Mouse (Mus musculus): ENCODE data around the gene Gm45844. TPM values are rescaled to one million over a fixed set of nuclear protein-coding genes. Genes with fewer than 3 reads are reported as not detected.
"Not testable (repeated sequence)": the region's sequence is repeated elsewhere in the genome, so short reads cannot be mapped to it uniquely, and the experiment has no call there.

Gm45844 gene
- 3.0 and 6.0 TPM in 2 replicates for polyA plus RNA-seq (2015; fragmentation: Nextera tagmentation; extraction: Ambion mirVana)

GRCm38 (mm10) chr7:7277966-7278567 lies at the start of gene Gm45844:
Gene Gm45844, minus strand, starts transcription at chr7:7278289.
- not testable (repeated sequence) for H3K4me1 ChIP-seq (replicated peaks); H3K27me3 ChIP-seq; H3K9me3 ChIP-seq
- 44% methylated on average over 45 of the region's 45 CpGs for WGBS
- H3K27ac ChIP-seq (replicated peaks), result peak within 1 kb of the TSS; percentile 10
- peak within 1 kb of the TSS; percentile 35 for H3K4me3 ChIP-seq
- H3K36me3 ChIP-seq, result peaks cover 11% of the 10 kb centered on the region
- H3K4me2 ChIP-seq, result peak within 1 kb of the TSS; percentile 41
- H3K9ac ChIP-seq, result peak within 1 kb of the TSS; percentile 17
- ATAC-seq (ENCODE audit: low read depth), result peak; percentile 99

DNA sequence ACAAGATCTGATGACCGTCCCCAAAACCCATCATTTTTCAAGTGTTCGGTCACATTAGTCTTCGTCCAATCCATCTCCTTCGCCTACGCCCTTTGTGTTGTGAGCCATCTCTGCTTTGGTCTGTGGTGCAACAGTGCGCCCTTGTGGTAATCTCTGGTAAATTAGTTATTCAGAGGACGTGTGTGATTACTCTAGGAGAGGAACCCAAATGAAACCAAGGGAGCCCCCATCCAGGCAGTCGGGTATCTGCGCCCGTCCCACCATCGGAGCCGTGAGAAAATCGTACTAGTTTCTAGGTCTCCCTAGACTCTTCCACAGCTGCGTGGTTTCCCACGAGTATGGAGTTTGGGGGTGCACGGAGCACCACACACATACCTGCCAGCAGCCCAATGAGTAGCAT lies 17.5 kb upstream of the Gm45844 start:
- Histone ChIP-seq H3K9me3 (no peaks in the 10 kb centered on the region), H3K4me2 (no peak overlapping the region), H3K4me1 (replicated peaks) (peaks cover 12% of the 10 kb centered on the region; the same call in 1 of the 2 replicates), H3K27ac (replicated peaks) (no peak overlapping the region), H3K4me3 (no peak overlapping the region), H3K9ac (no peak overlapping the region), H3K27me3 (no peaks in the 10 kb centered on the region), H3K36me3 (peaks cover 57% of the 10 kb centered on the region)
- no peak for ATAC-seq (ENCODE audit: low read depth)
- WGBS, result 83% methylated on average over 16 of the region's 16 CpGs

DNA sequence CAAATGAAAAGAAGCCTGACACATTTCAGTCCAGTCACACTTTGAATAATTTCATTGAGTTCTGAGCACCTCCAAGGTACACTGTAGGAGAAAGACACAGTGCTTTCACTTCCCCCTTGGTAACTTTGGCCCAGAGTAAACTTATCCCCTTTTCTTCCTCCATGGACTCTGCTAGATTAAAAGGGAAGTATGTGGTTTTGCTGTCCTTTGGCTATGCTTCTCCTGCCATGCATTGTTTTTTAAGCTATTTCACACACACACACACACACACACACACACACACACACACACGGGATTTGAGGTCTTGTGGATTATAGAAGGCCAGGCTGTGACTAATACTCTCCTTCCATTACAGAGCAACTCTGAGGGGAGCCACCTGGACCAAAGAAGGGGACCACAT lies 3.3 kb upstream of the Gm45844 start:
- 79% methylated on average over 1 of the region's 1 CpGs for WGBS
- H3K27ac ChIP-seq (replicated peaks), result no peak overlapping the region
- H3K36me3 ChIP-seq, result peaks cover 34% of the 10 kb centered on the region
- peaks cover 3% of the 10 kb centered on the region for H3K9me3 ChIP-seq
- H3K9ac ChIP-seq, result no peak overlapping the region
- no peaks in the 10 kb centered on the region for H3K4me1 ChIP-seq (replicated peaks)
- H3K27me3 ChIP-seq, result no peaks in the 10 kb centered on the region
- ATAC-seq (ENCODE audit: low read depth), result no peak
- no peak overlapping the region for H3K4me2 ChIP-seq
- no peak overlapping the region for H3K4me3 ChIP-seq

- not testable (repeated sequence) for H3K4me1 ChIP-seq (replicated peaks); H3K36me3 ChIP-seq; H3K9me3 ChIP-seq; H3K27me3 ChIP-seq
- 47% methylated on average over 24 of the region's 24 CpGs for WGBS
- peak overlapping the region; percentile 10 for H3K27ac ChIP-seq (replicated peaks)
- peak; percentile 79 for ATAC-seq (ENCODE audit: low read depth)
- peak overlapping the region; percentile 41 for H3K4me2 ChIP-seq
- peak overlapping the region; percentile 35 for H3K4me3 ChIP-seq
- H3K9ac ChIP-seq, result peak overlapping the region; percentile 17
These were observed 533 bp downstream of the Gm45844 start for GRCm38 (mm10) chr7:7277556-7277955.

- H3K27ac ChIP-seq (replicated peaks); ATAC-seq (ENCODE audit: low read depth); H3K27me3 ChIP-seq; H3K36me3 ChIP-seq; H3K4me2 ChIP-seq; H3K4me3 ChIP-seq; H3K9me3 ChIP-seq; H3K4me1 ChIP-seq (replicated peaks); H3K9ac ChIP-seq: not testable (repeated sequence)
- WGBS, result no CpG with 5 or more reads among the region's 1 CpGs
These were observed 30.9 kb downstream of the Gm45844 start, which contains the start of gene Vmn2r29 for GRCm38 (mm10) chr7:7247228-7247627. Gene Vmn2r29, minus strand, starts transcription at chr7:7247328.

DNA sequence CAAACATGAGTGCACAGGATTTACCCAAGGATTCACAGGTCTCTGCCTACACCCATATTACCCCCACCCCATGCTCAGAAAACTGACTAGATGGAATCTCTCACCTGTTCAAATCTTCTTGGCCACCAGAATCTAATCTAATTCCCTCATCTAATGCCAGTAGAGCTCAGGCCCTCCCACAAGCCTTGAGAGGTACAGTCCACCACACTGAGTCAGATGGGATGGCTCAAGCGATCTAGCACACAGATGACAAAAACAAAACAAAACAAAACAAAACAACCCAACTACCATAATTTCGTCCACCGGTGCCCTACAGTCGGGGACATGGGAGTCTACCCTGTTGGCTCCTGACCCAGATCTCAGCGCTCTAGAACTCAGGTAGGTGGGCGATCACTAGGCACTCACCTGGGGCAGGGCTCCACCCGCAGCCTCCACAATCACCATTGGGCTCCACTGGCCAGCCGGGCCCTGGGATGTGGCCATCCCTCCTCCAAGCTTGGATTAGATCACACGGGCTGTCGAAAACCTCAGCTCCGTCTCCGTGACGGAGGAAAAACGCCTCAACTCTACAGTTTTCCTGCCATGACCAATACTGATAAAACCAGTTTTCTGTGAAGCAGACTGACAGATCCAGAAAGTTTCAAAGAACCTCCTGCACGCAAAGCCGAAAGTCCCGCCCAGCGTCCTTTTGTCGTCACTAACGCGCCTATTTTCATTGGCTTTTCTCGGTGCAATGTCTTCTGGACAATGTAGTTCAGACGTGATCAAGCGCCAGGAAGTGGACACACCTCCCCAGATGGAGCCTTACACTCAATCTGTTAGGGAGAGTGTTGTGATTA lies 68.6 kb downstream of the Gm45844 start, which contains the start of gene Zfp772:
Gene Zfp772 (minus strand): TSS at position 686 of the 839 bp plus-strand sequence.
- H3K9me3 ChIP-seq; H3K27ac ChIP-seq (replicated peaks); H3K27me3 ChIP-seq; H3K4me1 ChIP-seq (replicated peaks): not testable (repeated sequence)
- Histone ChIP-seq H3K4me3 (peak within 1 kb of the TSS; percentile 52), H3K9ac (peak within 1 kb of the TSS; percentile 64), H3K36me3 (peaks cover 17% of the 10 kb centered on the region), H3K4me2 (peak within 1 kb of the TSS; percentile 65)
- WGBS, result 2% methylated on average over 24 of the region's 24 CpGs
- peak; percentile 59; the same call in 1 of the 2 replicates for ATAC-seq (ENCODE audit: low read depth)

DNA sequence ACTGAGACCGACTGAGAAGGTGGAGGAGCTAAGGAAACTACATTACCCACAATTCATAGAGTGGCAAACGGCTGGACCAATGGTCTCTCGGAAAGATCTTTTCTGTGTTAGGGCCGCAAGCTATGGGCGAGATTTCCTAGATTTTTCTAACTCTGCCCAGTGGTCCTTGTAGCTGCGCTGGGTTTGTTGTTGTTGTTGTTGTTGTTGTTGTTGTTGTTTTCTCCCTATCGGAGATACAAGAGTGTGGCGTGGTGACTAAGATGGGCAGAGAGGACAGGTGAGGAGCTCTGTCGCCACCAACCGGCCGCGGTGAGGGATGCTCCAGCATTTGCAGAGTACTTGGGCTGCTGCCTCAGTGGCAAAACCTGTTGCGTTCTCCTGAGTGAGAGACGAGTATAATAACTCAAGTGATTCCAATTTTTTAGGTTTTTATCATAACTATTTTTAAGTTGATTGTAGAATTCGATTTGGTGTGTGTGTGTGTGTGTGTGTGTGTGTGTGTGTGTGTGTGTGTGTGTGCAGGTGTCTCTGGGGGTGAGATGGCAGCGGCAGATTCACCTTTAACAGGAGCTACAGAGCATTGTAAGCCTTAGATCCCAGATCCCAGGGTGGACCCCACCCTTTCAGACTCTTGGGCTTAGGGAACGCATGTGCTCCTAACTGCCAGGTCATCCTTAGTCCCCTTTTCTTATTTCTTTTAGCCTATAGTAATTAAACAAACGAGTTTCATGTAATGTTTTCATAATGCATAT lies 89.7 kb downstream of the Gm45844 start:
- WGBS, result 8% methylated on average over 17 of the region's 18 CpGs
- Histone ChIP-seq H3K9me3 (no peaks in the 10 kb centered on the region), H3K36me3 (0 out of 2 replicates have a peak, but pooled peaks cover 7% of the 10 kb centered on the region), H3K27me3 (no peaks in the 10 kb centered on the region), H3K4me1 (replicated peaks) (no peaks in the 10 kb centered on the region), H3K9ac (peak overlapping the region; percentile 54), H3K4me2 (peak overlapping the region; percentile 52), H3K4me3 (peak overlapping the region; percentile 51), H3K27ac (replicated peaks) (no peak overlapping the region)
- peak; percentile 96 for ATAC-seq (ENCODE audit: low read depth)

- no peaks in the 10 kb centered on the region for H3K9me3 ChIP-seq
- peaks cover 14% of the 10 kb centered on the region for H3K36me3 ChIP-seq
- WGBS, result 42% methylated on average over 13 of the region's 13 CpGs
- no peak overlapping the region for H3K27ac ChIP-seq (replicated peaks)
- peak; percentile 85 for ATAC-seq (ENCODE audit: low read depth)
- peak overlapping the region; percentile 52 for H3K4me2 ChIP-seq
- peak overlapping the region; percentile 51 for H3K4me3 ChIP-seq
- peak overlapping the region; percentile 54; the same call in 1 of the 2 replicates for H3K9ac ChIP-seq
- no peaks in the 10 kb centered on the region for H3K4me1 ChIP-seq (replicated peaks)
- H3K27me3 ChIP-seq, result no peaks in the 10 kb centered on the region
These were observed 90.5 kb downstream of the Gm45844 start for GRCm38 (mm10) chr7:7187417-7188190.

DNA sequence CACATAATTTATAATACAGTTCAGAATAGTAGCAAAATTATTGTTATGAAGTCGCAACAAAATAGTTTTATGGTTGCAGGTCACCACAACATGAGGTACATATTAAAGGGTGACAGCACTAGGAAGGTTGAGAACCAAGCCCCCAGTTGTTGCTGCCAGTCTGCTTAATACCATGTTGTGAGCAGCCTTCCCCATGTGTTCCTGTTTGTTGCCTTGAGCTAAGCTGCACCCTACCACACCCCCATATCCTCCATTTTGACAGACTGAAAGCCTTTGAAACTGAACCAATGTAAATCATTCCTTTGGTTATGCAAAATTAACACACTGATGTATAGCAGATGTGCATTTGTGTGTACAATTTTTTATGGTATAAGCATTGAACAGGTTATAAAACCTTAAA lies 92.2 kb downstream of the Gm45844 start:
- H3K9me3 ChIP-seq, result no peaks in the 10 kb centered on the region
- WGBS, result 93% methylated on average over 1 of the region's 1 CpGs
- H3K27ac ChIP-seq (replicated peaks), result no peak overlapping the region
- no peak overlapping the region for H3K4me3 ChIP-seq
- H3K4me1 ChIP-seq (replicated peaks), result no peaks in the 10 kb centered on the region
- no peak for ATAC-seq (ENCODE audit: low read depth)
- peaks cover 31% of the 10 kb centered on the region for H3K36me3 ChIP-seq
- H3K4me2 ChIP-seq, result no peak overlapping the region
- no peaks in the 10 kb centered on the region for H3K27me3 ChIP-seq
- H3K9ac ChIP-seq, result no peak overlapping the region

GRCm38 (mm10) chr7:7171227-7172147 lies 106.6 kb downstream of the Gm45844 start, which contains the start of gene Zfp418:
Gene Zfp418, plus strand, starts transcription at chr7:7171330.
- 1% methylated on average over 26 of the region's 26 CpGs for WGBS
- Histone ChIP-seq H3K9me3 (no peaks in the 10 kb centered on the region), H3K36me3 (peaks cover 17% of the 10 kb centered on the region), H3K4me1 (replicated peaks) (peaks cover 8% of the 10 kb centered on the region), H3K27ac (replicated peaks) (peak within 1 kb of the TSS; percentile 64; the same call in 1 of the 2 replicates), H3K4me2 (peak within 1 kb of the TSS; percentile 80), H3K9ac (peak within 1 kb of the TSS; percentile 82), H3K4me3 (peak within 1 kb of the TSS; percentile 76), H3K27me3 (no peaks in the 10 kb centered on the region)
- ATAC-seq (ENCODE audit: low read depth), result peak; percentile 97
